Mouse (Mus musculus) CH12.LX (cell line): ENCODE measurements around the gene Trappc5. TPM values are rescaled to one million over a fixed set of nuclear protein-coding genes. Genes with fewer than 3 reads are reported as not detected.

ENCODE experiments used
- DNase-seq: peaks from one replicate; pipeline ENCODE4 v3.0.0-alpha.2; 2013; ENCODE audit errors: extremely low read depth
- H3K27ac ChIP-seq: 2 replicates; pipeline ENCODE4 v1.5.1; 2012; ENCODE audit warnings: low read depth, mild to moderate bottlenecking, control low read depth, moderate library complexity; ENCODE audit not compliant: insufficient read depth
- H3K27me3 ChIP-seq: replicated peaks from 2 replicates; pipeline ENCODE3; 2012; ENCODE audit warnings: inconsistent platforms
- H3K36me3 ChIP-seq, 2 experiments: replicated peaks in 1 of 2; 2 replicates each; pipeline versions ENCODE3 to v1.6.1; 2012; ENCODE audit warnings: inconsistent platforms in 1 of 2, low read length in 1 of 2, mild to moderate bottlenecking in 1 of 2, mixed read lengths in 1 of 2, moderate library complexity in 1 of 2; ENCODE audit not compliant: control insufficient read depth in 1 of 2, insufficient read depth in 1 of 2
- H3K4me1 ChIP-seq, 2 experiments: 2 replicates each; pipeline ENCODE4 v1.6.1; 2012; ENCODE audit warnings: inconsistent platforms in 1 of 2, moderate library complexity in 1 of 2; ENCODE audit not compliant: insufficient read depth in 2 of 2, control insufficient read depth in 1 of 2
- H3K4me2 ChIP-seq: 2 replicates; pipeline ENCODE4 v1.6.1; 2012; ENCODE audit warnings: low read depth, mild to moderate bottlenecking, control low read depth; ENCODE audit not compliant: poor library complexity, insufficient read depth, severe bottlenecking
- H3K4me3 ChIP-seq, 3 experiments: fragments of 150-350 bp in 1 of 3; sonication (generic) in 1 of 3; replicated peaks in 1 of 3; 2 replicates each; pipeline versions ENCODE3 to v1.5.1; 2011 to 2012; ENCODE audit warnings: low read depth in 2 of 3, low read length in 2 of 3, mild to moderate bottlenecking in 2 of 3, moderate library complexity in 2 of 3, control low read depth in 1 of 3, improper control_type of control experiment in 1 of 3, inconsistent platforms in 1 of 3, mixed read lengths in 1 of 3; ENCODE audit not compliant: poor library complexity in 1 of 3
- H3K79me2 ChIP-seq: replicated peaks from 2 replicates; pipeline ENCODE4 v1.6.1; 2012; ENCODE audit warnings: mild to moderate bottlenecking, moderate library complexity; ENCODE audit not compliant: control insufficient read depth, poor library complexity, insufficient read depth, severe bottlenecking; ENCODE audit errors: extremely low read depth
- H3K9ac ChIP-seq: 2 replicates; pipeline ENCODE4 v1.6.1; 2012; ENCODE audit warnings: low read depth, mild to moderate bottlenecking, control low read depth, moderate library complexity; ENCODE audit not compliant: insufficient read depth
- H3K9me3 ChIP-seq: replicated peaks from 2 replicates; pipeline ENCODE3; 2012; ENCODE audit warnings: low read length, inconsistent platforms, mixed read lengths
- CHD1 ChIP-seq: IDR thresholded peaks from 2 replicates; pipeline ENCODE4 v1.6.1; 2012; ENCODE audit warnings: low read depth, low read length, improper control_type of control experiment, inconsistent platforms
- CTCF ChIP-seq, 2 experiments: IDR thresholded peaks in 1 of 2; conservative IDR thresholded peaks in 1 of 2; 2 replicates each; pipeline ENCODE4 v1.5.1; 2011 to 2012; ENCODE audit warnings: low read depth in 2 of 2, low read length in 2 of 2, improper control_type of control experiment in 1 of 2, inconsistent platforms in 1 of 2, mild to moderate bottlenecking in 1 of 2, moderate library complexity in 1 of 2
- E2F4 ChIP-seq: IDR thresholded peaks from 2 replicates; pipeline ENCODE4 v1.6.1; 2011; ENCODE audit warnings: low read depth, low read length, improper control_type of control experiment; ENCODE audit not compliant: insufficient replicate concordance
- ELF1 ChIP-seq: IDR thresholded peaks from 2 replicates; pipeline ENCODE4 v1.6.1; 2014; ENCODE audit warnings: low read depth, mild to moderate bottlenecking, inconsistent platforms, low read length, improper control_type of control experiment
- EP300 ChIP-seq: IDR thresholded peaks from 2 replicates; pipeline ENCODE4 v1.6.1; 2011; ENCODE audit warnings: low read length, improper control_type of control experiment
- HCFC1 ChIP-seq: IDR thresholded peaks from 2 replicates; pipeline ENCODE4 v1.6.1; 2012; ENCODE audit warnings: low read depth, mild to moderate bottlenecking, inconsistent platforms, low read length, improper control_type of control experiment
- IRF4 ChIP-seq: IDR thresholded peaks from 2 replicates; pipeline ENCODE4 v1.6.1; 2014; ENCODE audit warnings: low read depth, mild to moderate bottlenecking, inconsistent platforms, low read length, improper control_type of control experiment
- JUND ChIP-seq: conservative IDR thresholded peaks from 2 replicates; pipeline ENCODE4 v1.6.1; 2011; ENCODE audit warnings: low read depth, low read length, improper control_type of control experiment
- MAX ChIP-seq: IDR thresholded peaks from 2 replicates; pipeline ENCODE4 v1.6.1; 2011; ENCODE audit warnings: low read length, improper control_type of control experiment
- MAZ ChIP-seq: IDR thresholded peaks from 2 replicates; pipeline ENCODE4 v1.6.1; 2012; ENCODE audit warnings: low read depth, mild to moderate bottlenecking, inconsistent platforms, low read length, improper control_type of control experiment, moderate library complexity
- MEF2A ChIP-seq: IDR thresholded peaks from 2 replicates; pipeline ENCODE4 v1.6.1; 2014; ENCODE audit warnings: low read depth, mild to moderate bottlenecking, inconsistent platforms, low read length, improper control_type of control experiment, borderline replicate concordance
- MXI1 ChIP-seq: IDR thresholded peaks from 2 replicates; pipeline ENCODE4 v1.6.1; 2011; ENCODE audit warnings: mild to moderate bottlenecking, low read depth, low read length, improper control_type of control experiment
- MYC ChIP-seq: IDR thresholded peaks from 2 replicates; pipeline ENCODE4 v1.6.1; 2011; ENCODE audit warnings: low read depth, mild to moderate bottlenecking, improper control_type of control experiment, low read length
- PAX5 ChIP-seq: IDR thresholded peaks from 2 replicates; pipeline ENCODE4 v1.6.1; 2012; ENCODE audit warnings: low read length, inconsistent platforms, mixed read lengths
- POLR2A ChIP-seq: IDR thresholded peaks from 2 replicates; pipeline ENCODE4 v1.6.1; 2011; ENCODE audit warnings: low read depth, mild to moderate bottlenecking, improper control_type of control experiment, low read length
- POLR2AphosphoS2 ChIP-seq: IDR thresholded peaks from 2 replicates; pipeline ENCODE4 v1.6.1; 2011; ENCODE audit warnings: low read depth, low read length, improper control_type of control experiment
- RAD21 ChIP-seq: IDR thresholded peaks from 2 replicates; pipeline ENCODE4 v1.6.1; 2011; ENCODE audit warnings: low read depth, mild to moderate bottlenecking, low read length, improper control_type of control experiment, moderate library complexity
- RCOR1 ChIP-seq: conservative IDR thresholded peaks from 2 replicates; pipeline ENCODE4 v1.6.1; 2012; ENCODE audit warnings: low read depth, mild to moderate bottlenecking, inconsistent platforms, low read length, improper control_type of control experiment
- SIN3A ChIP-seq: IDR thresholded peaks from 2 replicates; pipeline ENCODE4 v1.6.1; 2012; ENCODE audit warnings: low read length, improper control_type of control experiment, inconsistent platforms
- TCF12 ChIP-seq: IDR thresholded peaks from 2 replicates; pipeline ENCODE4 v1.6.1; 2014; ENCODE audit warnings: low read depth, mild to moderate bottlenecking, inconsistent platforms, low read length, improper control_type of control experiment
- USF2 ChIP-seq: conservative IDR thresholded peaks from 2 replicates; pipeline ENCODE4 v1.6.1; 2011; ENCODE audit warnings: low read depth, low read length, improper control_type of control experiment
- ZKSCAN1 ChIP-seq: IDR thresholded peaks from 2 replicates; pipeline ENCODE4 v1.6.1; 2012; ENCODE audit warnings: low read depth, inconsistent platforms, low read length, improper control_type of control experiment, borderline replicate concordance
- ZMIZ1 ChIP-seq: IDR thresholded peaks from 2 replicates; pipeline ENCODE4 v1.6.1; 2012; ENCODE audit warnings: low read depth, mild to moderate bottlenecking, inconsistent platforms, low read length, improper control_type of control experiment
- ZNF384 ChIP-seq: IDR thresholded peaks from 2 replicates; pipeline ENCODE4 v1.6.1; 2012; ENCODE audit warnings: low read depth, low read length, improper control_type of control experiment, inconsistent platforms
- dilution Hi-C: fragments of 300-500 bp; cut with MboI; formaldehyde crosslinking; loops from 2 replicates; pipeline ENCODE4 v1.14.3; 2020; ENCODE audit warnings: low sequenced_read_pairs; ENCODE audit not compliant: extremely low pct_unique_long_range_greater_than_20kb, extremely low pct_ligation_motif_present
- in situ Hi-C: fragments of 300-500 bp; cut with MboI; formaldehyde crosslinking; loops from 3 replicates; pipeline ENCODE4 v1.14.3; 2019; ENCODE audit warnings: low sequenced_read_pairs, low pct_ligation_motif_present, low pct_unique_long_range_greater_than_20kb, mixed read lengths
- polyA plus RNA-seq: library from polyadenylated mRNA; unstranded; fragments of >175 nt; gene quantifications from 2 replicates; pipeline ENCODE4 v1.2.1, GENCODE M21; 2012; ENCODE audit warnings: low read depth; ENCODE audit not compliant: insufficient read length
- total RNA-seq, 2 experiments: library from RNA; depleted of rRNA; stranded (reverse); fragments of 300-350 nt in 1 of 2; fragments of >200 nt in 1 of 2; gene quantifications; 2 replicates each; pipeline ENCODE4 v1.2.3; 2012 to 2014

Trappc5 gene
- total and polyA plus RNA-seq, 3 experiments, result 21.5 to 27.4 (median 22.4) TPM

DNA sequence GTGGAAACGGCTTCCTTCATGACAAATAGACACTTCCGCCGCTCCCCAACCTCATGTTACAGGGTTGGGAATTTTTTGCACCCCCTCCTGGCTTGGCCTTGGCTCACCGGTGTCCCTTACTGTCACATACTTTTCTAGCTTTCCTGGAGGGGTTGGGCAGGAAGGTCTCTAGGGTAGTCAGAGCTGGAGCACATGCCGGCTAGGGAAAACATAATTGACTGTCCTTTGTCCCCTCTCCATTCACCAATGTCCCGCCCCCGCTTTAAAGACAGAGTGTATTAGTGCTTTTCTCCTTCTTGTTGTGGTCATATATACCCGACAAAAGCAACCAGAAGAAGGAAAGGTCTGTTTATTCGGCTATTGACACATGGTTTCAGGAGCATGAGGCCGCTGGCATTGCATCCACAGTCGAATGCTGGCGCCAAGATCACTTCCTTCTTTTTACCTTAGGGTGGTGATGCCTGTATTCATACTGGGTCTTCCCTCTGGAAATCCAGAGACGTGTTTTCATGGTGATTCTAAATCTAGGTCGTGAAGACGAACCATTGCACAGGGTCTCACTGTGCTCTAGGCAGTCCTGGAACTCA lies 987 bp downstream of the Trappc5 start:
- H3K4me3 ChIP-seq, result peak overlapping the region; percentile 70 to 97 (median 95)
- peak; percentile 33 for DNase-seq
- H3K27ac ChIP-seq, result no peak overlapping the region
- TF ChIP-seq ELF1 (0 out of 2 replicates have a peak, but pooled peaks have one; percentile 14), POLR2A (0 out of 2 replicates have a peak, but pooled peaks have one; percentile 27), E2F4 (0 out of 2 replicates have a peak, but pooled peaks have one; percentile 55), USF2 (no peak), MAX (peak; percentile 78), PAX5 (no peak), MYC (peak; percentile 58; the same call in 1 of the 2 replicates), EP300 (0 out of 2 replicates have a peak, but pooled peaks have one; percentile 33), MXI1 (peak; percentile 71), ZMIZ1 (peak; percentile 29; the same call in 1 of the 2 replicates), SIN3A (no peak)
- H3K27me3 ChIP-seq, result peaks cover 25% of the 10 kb centered on the region
- peak overlapping the region; percentile 99 for H3K9ac ChIP-seq
- H3K9me3 ChIP-seq, result no peaks in the 10 kb centered on the region
- peaks cover 0 to 40% of the 10 kb centered on the region in 2 experiments; a peak in 2 of 4 replicates for H3K4me1 ChIP-seq
- H3K79me2 ChIP-seq, result peaks cover 21% of the 10 kb centered on the region; the same call in 1 of the 2 replicates
- H3K4me2 ChIP-seq, result peak overlapping the region; percentile 76
- in situ Hi-C loops, result loop anchor here (10.0 kb wide), 2 partner anchors 212 to 322 kb away; partner anchors contain the start of genes A430078G23Rik and Pex11g
- H3K36me3 ChIP-seq, result peaks cover 21 to 37% of the 10 kb centered on the region in 2 experiments
- dilution Hi-C loops, result no loop called here

DNA sequence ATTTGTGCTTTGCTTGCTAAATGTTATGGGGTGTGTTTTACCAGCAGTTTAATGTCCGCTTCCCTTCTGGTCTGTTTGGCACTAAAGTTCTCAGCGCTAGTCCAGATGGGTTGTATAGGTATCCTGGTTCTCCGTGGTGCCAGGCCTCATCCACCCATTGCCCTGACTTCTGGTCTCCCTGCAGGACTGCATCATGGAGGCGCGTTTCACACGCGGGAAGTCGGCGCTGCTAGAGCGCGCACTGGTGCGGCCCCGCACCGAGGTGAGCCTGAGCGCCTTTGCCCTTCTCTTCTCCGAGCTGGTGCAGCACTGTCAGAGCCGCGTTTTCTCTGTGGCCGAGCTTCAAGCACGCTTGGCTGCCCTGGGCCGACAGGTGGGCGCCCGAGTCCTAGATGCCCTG lies 2.7 kb downstream of the Trappc5 start:
- H3K9ac ChIP-seq, result no peak overlapping the region

More for the DNA sequence above, 2.7 kb downstream of the Trappc5 start:
- Histone ChIP-seq H3K4me2 (no peak overlapping the region), H3K4me1 (peaks cover 1 to 45% of the 10 kb centered on the region in 2 experiments; a peak in 2 of 4 replicates), H3K9me3 (no peaks in the 10 kb centered on the region), H3K36me3 (peaks cover 21 to 54% of the 10 kb centered on the region in 2 experiments), H3K27me3 (peaks cover 11% of the 10 kb centered on the region), H3K4me3 (no peak overlapping the region), H3K79me2 (peaks cover 21% of the 10 kb centered on the region; the same call in 1 of the 2 replicates), H3K27ac (no peak overlapping the region)
- DNase-seq, result no peak
- in situ Hi-C loops, result loop anchor here (10.0 kb wide), 2 partner anchors 214 to 324 kb away; partner anchors contain the start of genes A430078G23Rik and Pex11g
- TF ChIP-seq CTCF (conservative IDR thresholded peaks at IDR 0.05 in 1 of 2, IDR thresholded peaks at IDR 0.05 in 1 of 2; ENCODE audit: low read depth in 2 of 2, low read length in 2 of 2) (no peak), POLR2AphosphoS2 (no peak), POLR2A (no peak), MAX (no peak), CHD1 (no peak), HCFC1 (no peak), ZMIZ1 (no peak), MEF2A (no peak), USF2 (no peak), SIN3A (no peak), ZKSCAN1 (no peak), MXI1 (no peak), ZNF384 (no peak), TCF12 (no peak), EP300 (no peak), RAD21 (no peak), JUND (no peak), IRF4 (no peak), MAZ (no peak), RCOR1 (no peak)
- dilution Hi-C loops, result no loop called here
